Mouse (Mus musculus) CD4-positive, CD25-positive, alpha-beta regulatory T cell (primary cell): Measurements from ENCODE around the gene Olfr550. TPM values are rescaled to one million over a fixed set of nuclear protein-coding genes. Genes with fewer than 3 reads are reported as not detected.

Source experiments
- polyA plus RNA-seq: library from polyadenylated mRNA; unstranded; fragments of 100-300 nt; shearing (Covaris generic); gene quantifications from one replicate; pipeline ENCODE4 v1.2.1, GENCODE M21; 2017

Olfr550 gene
- polyA plus RNA-seq: 0.04 TPM

GRCm38 (mm10) chr7:102571142-102571541 is at the start of gene Olfr550:
Olfr550 (plus strand) TSS chr7:102571442.

GRCm38 (mm10) chr7:102534449-102534848 is 36.8 kb upstream of the Olfr550 start, which contains the start of gene Olfr547:
Olfr547 (plus strand) TSS chr7:102534749.

GRCm38 (mm10) chr7:102540596-102540995 is 30.6 kb upstream of the Olfr550 start, which contains the start of gene Olfr548-ps1:
Olfr548-ps1 (plus strand) TSS chr7:102540896.

GRCm38 (mm10) chr7:102549570-102549969 is 21.7 kb upstream of the Olfr550 start, which contains the start of gene Olfr549:
Olfr549 (plus strand) TSS chr7:102549870.

GRCm38 (mm10) chr7:102564999-102565997 is 5.9 kb upstream of the Olfr550 start, which contains the start of gene Trim21:
Trim21 (minus strand) TSS chr7:102565486.

GRCm38 (mm10) chr7:102591786-102592185 is 20.5 kb downstream of the Olfr550 start, which contains the start of gene Olfr551:
Olfr551 (minus strand) TSS chr7:102591886.

GRCm38 (mm10) chr7:102597378-102598031 is 26.3 kb downstream of the Olfr550 start, which contains the start of gene Olfr552:
Olfr552 (plus strand) TSS chr7:102597770.

GRCm38 (mm10) chr7:102618118-102618517 is 46.9 kb downstream of the Olfr550 start, which contains the start of gene Olfr553:
Olfr553 (minus strand) TSS chr7:102618218.

Other genes with a start within 250 kb of the Olfr550 start
- gene Rrm1, start 129.7 kb upstream of the Olfr550 start, polyA plus RNA-seq: 34.1 TPM
- gene Olfr543, start 89.8 kb upstream of the Olfr550 start, polyA plus RNA-seq: 0.25 TPM
- 0.07 TPM for gene Olfr544, start 83.1 kb upstream of the Olfr550 start, polyA plus RNA-seq
- gene Olfr545, start 71.9 kb upstream of the Olfr550 start, polyA plus RNA-seq: not detected
- gene Olfr547, start 36.7 kb upstream of the Olfr550 start, polyA plus RNA-seq: not detected
- not detected for gene Olfr548-ps1, start 30.5 kb upstream of the Olfr550 start, polyA plus RNA-seq
- gene Olfr549, start 21.6 kb upstream of the Olfr550 start, polyA plus RNA-seq: not detected
- 94.3 TPM for gene Trim21, start 6.0 kb upstream of the Olfr550 start, polyA plus RNA-seq
- not detected for gene Olfr551, start 20.4 kb downstream of the Olfr550 start, polyA plus RNA-seq
- not detected for gene Olfr552, start 26.3 kb downstream of the Olfr550 start, polyA plus RNA-seq
- gene Olfr553, start 46.8 kb downstream of the Olfr550 start, polyA plus RNA-seq: not detected
- gene Olfr554, start 67.0 kb downstream of the Olfr550 start, polyA plus RNA-seq: 0.31 TPM
- not detected for gene Olfr555, start 87.4 kb downstream of the Olfr550 start, polyA plus RNA-seq
- not detected for gene Olfr556, start 93.5 kb downstream of the Olfr550 start, polyA plus RNA-seq
- 16.9 TPM for gene Trim68, start 115.9 kb downstream of the Olfr550 start, polyA plus RNA-seq
- not detected for gene Olfr557, start 124.5 kb downstream of the Olfr550 start, polyA plus RNA-seq
- gene Olfr558, start 130.8 kb downstream of the Olfr550 start, polyA plus RNA-seq: not detected
- not detected for gene Olfr33, start 147.6 kb downstream of the Olfr550 start, polyA plus RNA-seq
- not detected for gene Olfr559, start 156.0 kb downstream of the Olfr550 start, polyA plus RNA-seq
- not detected for gene Olfr560, start 187.9 kb downstream of the Olfr550 start, polyA plus RNA-seq
- gene Olfr78, start 188.0 kb downstream of the Olfr550 start, polyA plus RNA-seq: not detected
- not detected for gene Olfr561, start 199.8 kb downstream of the Olfr550 start, polyA plus RNA-seq
- gene Olfr564, start 232.0 kb downstream of the Olfr550 start, polyA plus RNA-seq: not detected